Mouse (Mus musculus) MEL (cell line): ENCODE results near the gene Disp3. TPM values are rescaled to one million over a fixed set of nuclear protein-coding genes. Genes with fewer than 3 reads are reported as not detected.

Experiments used
- DNase-seq: peaks from one replicate; pipeline ENCODE4 v3.0.0; 2011; ENCODE audit warnings: low read depth, low spot score
- H3K27ac ChIP-seq: 2 replicates; pipeline ENCODE4 v1.5.1; 2012; ENCODE audit warnings: low read depth, mild to moderate bottlenecking, control low read depth, low read length, moderate library complexity; ENCODE audit not compliant: control insufficient read depth
- H3K27me3 ChIP-seq, 2 experiments: fragments of 150-350 bp in 1 of 2; sonication (generic) in 1 of 2; 2 replicates each; pipeline ENCODE4 v1.6.1; 2012; ENCODE audit warnings: low read length in 2 of 2, mild to moderate bottlenecking in 2 of 2, improper control_type of control experiment in 1 of 2, moderate library complexity in 1 of 2; ENCODE audit not compliant: insufficient read depth in 2 of 2, control insufficient read depth in 1 of 2
- H3K36me3 ChIP-seq, 2 experiments: 2 replicates each; pipeline ENCODE4 v1.6.1; 2012 to 2014; ENCODE audit warnings: low read length in 2 of 2, improper control_type of control experiment in 1 of 2, inconsistent platforms in 1 of 2, mild to moderate bottlenecking in 1 of 2; ENCODE audit not compliant: insufficient read depth in 2 of 2, control insufficient read depth in 1 of 2
- H3K4me1 ChIP-seq, 2 experiments: fragments of 150-350 bp in 1 of 2; sonication (generic) in 1 of 2; 2 replicates each; pipeline ENCODE4 v1.6.1; 2012; ENCODE audit warnings: low read length in 2 of 2, improper control_type of control experiment in 1 of 2, mild to moderate bottlenecking in 1 of 2; ENCODE audit not compliant: insufficient read depth in 2 of 2, control insufficient read depth in 1 of 2
- H3K4me3 ChIP-seq, 2 experiments: fragments of 150-350 bp in 1 of 2; sonication (generic) in 1 of 2; 2 replicates each; pipeline ENCODE4 v1.5.1; 2012; ENCODE audit warnings: low read depth in 2 of 2, low read length in 2 of 2, mild to moderate bottlenecking in 2 of 2, moderate library complexity in 2 of 2, control low read depth in 1 of 2, improper control_type of control experiment in 1 of 2; ENCODE audit not compliant: control insufficient read depth in 1 of 2, insufficient read depth in 1 of 2
- H3K79me2 ChIP-seq: 2 replicates; pipeline ENCODE4 v1.6.1; 2012; ENCODE audit warnings: mild to moderate bottlenecking, low read length, moderate library complexity; ENCODE audit not compliant: control insufficient read depth, poor library complexity, insufficient read depth
- H3K9ac ChIP-seq: 2 replicates; pipeline ENCODE4 v1.6.1; 2012; ENCODE audit warnings: low read depth, mild to moderate bottlenecking, control low read depth, low read length, moderate library complexity; ENCODE audit not compliant: control insufficient read depth, poor library complexity, severe bottlenecking
- H3K9me3 ChIP-seq: fragments of 150-350 bp; sonication (generic); replicated peaks from 2 replicates; pipeline ENCODE4 v1.6.1; 2012; ENCODE audit warnings: mild to moderate bottlenecking, low read length, improper control_type of control experiment, moderate library complexity; ENCODE audit not compliant: insufficient read depth
- BHLHE40 ChIP-seq: IDR thresholded peaks from 2 replicates; pipeline ENCODE4 v1.6.1; 2012; ENCODE audit warnings: low read depth, mild to moderate bottlenecking, inconsistent platforms, low read length, improper control_type of control experiment, borderline replicate concordance
- CHD1 ChIP-seq: IDR thresholded peaks from 2 replicates; pipeline ENCODE4 v1.6.1; 2012; ENCODE audit warnings: low read depth, mild to moderate bottlenecking, inconsistent platforms, low read length, improper control_type of control experiment
- CTCF ChIP-seq, 3 experiments: IDR thresholded peaks in 2 of 3; conservative IDR thresholded peaks in 1 of 3; 2 replicates each; pipeline ENCODE4 v1.5.1; 2011 to 2012; ENCODE audit warnings: low read length in 3 of 3, low read depth in 2 of 3, mild to moderate bottlenecking in 2 of 3, improper control_type of control experiment in 1 of 3, inconsistent platforms in 1 of 3, mixed read lengths in 1 of 3, moderate library complexity in 1 of 3; ENCODE audit not compliant: control insufficient read depth in 1 of 3, insufficient read depth in 1 of 3, poor library complexity in 1 of 3, severe bottlenecking in 1 of 3
- ELF1 ChIP-seq: IDR thresholded peaks from 2 replicates; pipeline ENCODE4 v1.6.1; 2014; ENCODE audit warnings: low read depth, mild to moderate bottlenecking, inconsistent platforms, low read length, improper control_type of control experiment, moderate library complexity
- ETS1 ChIP-seq: IDR thresholded peaks from 2 replicates; pipeline ENCODE4 v1.6.1; 2012; ENCODE audit warnings: low read depth, mild to moderate bottlenecking, inconsistent platforms, low read length, improper control_type of control experiment, moderate library complexity
- HCFC1 ChIP-seq: IDR thresholded peaks from 2 replicates; pipeline ENCODE4 v1.6.1; 2012; ENCODE audit warnings: low read depth, mild to moderate bottlenecking, inconsistent platforms, low read length, improper control_type of control experiment, moderate library complexity
- MEF2A ChIP-seq: IDR thresholded peaks from 2 replicates; pipeline ENCODE4 v1.6.1; 2014; ENCODE audit warnings: low read depth, mild to moderate bottlenecking, inconsistent platforms, low read length, improper control_type of control experiment; ENCODE audit not compliant: poor library complexity, insufficient replicate concordance, severe bottlenecking; ENCODE audit errors: extremely low read depth
- MYB ChIP-seq: IDR thresholded peaks from 2 replicates; pipeline ENCODE4 v1.6.1; 2011; ENCODE audit warnings: mild to moderate bottlenecking, low read depth, low read length, improper control_type of control experiment
- NELFE ChIP-seq: IDR thresholded peaks from 2 replicates; pipeline ENCODE4 v1.6.1; 2011; ENCODE audit warnings: low read depth, low read length, improper control_type of control experiment
- NRF1 ChIP-seq: IDR thresholded peaks from 2 replicates; pipeline ENCODE4 v1.6.1; 2014; ENCODE audit warnings: low read depth, mild to moderate bottlenecking, inconsistent platforms, low read length, improper control_type of control experiment, moderate library complexity; ENCODE audit not compliant: poor library complexity, insufficient read depth, severe bottlenecking
- POLR2AphosphoS2 ChIP-seq: IDR thresholded peaks from 2 replicates; pipeline ENCODE4 v1.6.1; 2011; ENCODE audit warnings: low read length, improper control_type of control experiment
- POLR2AphosphoS5 ChIP-seq: IDR thresholded peaks from 2 replicates; pipeline ENCODE4 v1.6.1; 2012; ENCODE audit warnings: low read depth, borderline replicate concordance, mild to moderate bottlenecking, inconsistent platforms, low read length, moderate library complexity, mixed read lengths
- TAL1 ChIP-seq: IDR thresholded peaks from 2 replicates; pipeline ENCODE4 v1.6.1; 2012; ENCODE audit warnings: mild to moderate bottlenecking, inconsistent platforms, low read length, moderate library complexity, mixed read lengths
- TBP ChIP-seq: IDR thresholded peaks from 2 replicates; pipeline ENCODE4 v1.8.0; 2011; ENCODE audit warnings: low read depth, low read length, improper control_type of control experiment
- UBTF ChIP-seq: IDR thresholded peaks from 2 replicates; pipeline ENCODE4 v1.6.1; 2012; ENCODE audit warnings: low read depth, mild to moderate bottlenecking, inconsistent platforms, low read length, improper control_type of control experiment, moderate library complexity, borderline replicate concordance; ENCODE audit not compliant: insufficient read depth
- USF1 ChIP-seq: IDR thresholded peaks from 2 replicates; pipeline ENCODE4 v1.6.1; 2014; ENCODE audit warnings: low read depth, mild to moderate bottlenecking, inconsistent platforms, low read length, improper control_type of control experiment, moderate library complexity
- USF2 ChIP-seq, 2 experiments: IDR thresholded peaks; 2 replicates each; pipeline ENCODE4 v1.6.1; 2011 to 2012; ENCODE audit warnings: improper control_type of control experiment in 2 of 2, low read length in 2 of 2, borderline replicate concordance in 1 of 2, inconsistent platforms in 1 of 2, low read depth in 1 of 2, mild to moderate bottlenecking in 1 of 2; ENCODE audit not compliant: insufficient read depth in 1 of 2
- ZC3H11A ChIP-seq: IDR thresholded peaks from 2 replicates; pipeline ENCODE4 v1.6.1; 2012; ENCODE audit warnings: low read depth, mild to moderate bottlenecking, inconsistent platforms, low read length, improper control_type of control experiment
- ZNF384 ChIP-seq: IDR thresholded peaks from 2 replicates; pipeline ENCODE4 v1.6.1; 2012; ENCODE audit warnings: low read depth, mild to moderate bottlenecking, inconsistent platforms, low read length, improper control_type of control experiment
- polyA plus RNA-seq, 2 experiments: library from polyadenylated mRNA; stranded (reverse) in 1 of 2; unstranded in 1 of 2; fragments of >175 nt in 1 of 2; fragments of >200 nt in 1 of 2; gene quantifications; 2 replicates each; pipeline versions ENCODE4 v1.2.1 to v1.2.4; 2012; ENCODE audit warnings: low replicate concordance in 2 of 2, low read depth in 1 of 2; ENCODE audit not compliant: insufficient read length in 2 of 2, insufficient read depth in 1 of 2, missing spikeins in 1 of 2
- total RNA-seq: library from RNA; depleted of rRNA; stranded (reverse); fragments of 300-350 nt; gene quantifications from 2 replicates; pipeline ENCODE4 v1.2.3, GENCODE M21; 2012

Gene Disp3
- total and polyA plus RNA-seq, 3 experiments, result not detected

DNA sequence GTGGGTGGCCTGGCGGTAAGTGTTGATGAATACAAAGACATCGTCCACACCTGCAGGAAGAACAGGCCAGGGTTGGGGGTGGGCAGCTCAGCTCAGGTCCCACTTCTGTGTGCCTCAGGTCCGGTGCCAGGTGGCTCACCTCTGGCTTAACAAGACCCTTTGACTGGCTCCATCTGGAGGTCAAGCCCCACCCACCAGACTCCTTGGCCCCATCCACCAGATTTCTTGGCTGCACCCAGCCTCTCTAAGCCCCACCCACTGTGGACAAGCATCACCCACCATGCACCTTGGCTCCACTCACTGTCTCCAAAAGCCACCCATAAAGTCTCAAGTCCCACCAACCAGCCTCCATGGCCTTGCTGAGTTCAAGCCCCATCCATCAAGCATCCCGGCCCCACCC, 27.8 kb downstream of the Disp3 start:
- Histone ChIP-seq H3K27me3 (no peaks in the 10 kb centered on the region), H3K4me3 (no peak overlapping the region), H3K79me2 (no peaks in the 10 kb centered on the region), H3K36me3 (no peaks in the 10 kb centered on the region), H3K9me3 (no peaks in the 10 kb centered on the region), H3K4me1 (no peaks in the 10 kb centered on the region), H3K9ac (no peak overlapping the region), H3K27ac (no peak overlapping the region)
- DNase-seq, result no peak
- TF ChIP-seq BHLHE40 (no peak), ZNF384 (no peak), USF2 (IDR thresholded peaks at IDR 0.05; ENCODE audit: borderline replicate concordance in 1 of 2, insufficient read depth in 1 of 2, low read depth in 1 of 2, low read length in 2 of 2) (no peak), CHD1 (no peak), NELFE (no peak), MEF2A (no peak), HCFC1 (no peak), ETS1 (no peak), ZC3H11A (no peak), MYB (no peak), TAL1 (no peak), POLR2AphosphoS2 (no peak), NRF1 (no peak), UBTF (no peak), ELF1 (no peak), POLR2AphosphoS5 (no peak), CTCF (IDR thresholded peaks at IDR 0.05 in 2 of 3, conservative IDR thresholded peaks at IDR 0.05 in 1 of 3; ENCODE audit: control insufficient read depth in 1 of 3, insufficient read depth in 1 of 3, low read depth in 2 of 3, low read length in 3 of 3, poor library complexity in 1 of 3, severe bottlenecking in 1 of 3) (no peak), TBP (no peak), USF1 (no peak)

DNA sequence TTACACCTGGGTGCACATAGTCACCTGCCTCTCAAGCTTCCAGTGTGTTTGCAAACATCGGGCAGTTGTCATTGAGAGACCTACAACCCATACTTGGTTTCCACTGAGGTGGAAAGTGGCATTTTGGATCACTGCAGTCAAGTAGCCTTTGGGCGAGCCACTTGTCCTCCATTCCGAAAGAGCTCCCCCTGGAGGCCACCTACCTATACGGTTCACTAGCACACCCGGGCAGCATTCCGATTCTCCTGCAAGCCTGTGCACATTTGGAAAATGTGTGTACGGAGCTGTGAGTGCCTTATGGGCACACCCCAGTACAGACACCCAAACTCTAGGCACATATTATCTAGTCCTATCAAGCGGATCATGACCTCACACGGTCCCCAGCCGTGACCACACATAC, 38.4 kb downstream of the Disp3 start:
- TF ChIP-seq CTCF (IDR thresholded peaks at IDR 0.05 in 2 of 3, conservative IDR thresholded peaks at IDR 0.05 in 1 of 3; ENCODE audit: control insufficient read depth in 1 of 3, insufficient read depth in 1 of 3, low read depth in 2 of 3, low read length in 3 of 3, poor library complexity in 1 of 3, severe bottlenecking in 1 of 3) (0 out of 6 replicates have a peak, but pooled peaks of 1 of the 3 experiments have one; percentile 1), MYB (no peak)
- Histone ChIP-seq H3K4me1 (no peaks in the 10 kb centered on the region), H3K36me3 (no peaks in the 10 kb centered on the region), H3K4me3 (no peak overlapping the region), H3K9me3 (no peaks in the 10 kb centered on the region), H3K9ac (no peak overlapping the region), H3K79me2 (no peaks in the 10 kb centered on the region), H3K27me3 (no peaks in the 10 kb centered on the region), H3K27ac (no peak overlapping the region)
- no peak for DNase-seq
